Mouse (Mus musculus) brain, embryonic 14.5 days (tissue): ENCODE data around the gene Prkar1a.

Experiments used
- CTCF ChIP-seq: fragments of 200-500 bp; IDR thresholded peaks from 2 replicates; pipeline ENCODE4 v1.5.1; 2012; ENCODE audit warnings: inconsistent platforms, mild to moderate bottlenecking, moderate library complexity, borderline replicate concordance; ENCODE audit not compliant: insufficient read depth, insufficient read length; ENCODE audit errors: extremely low read depth
- POLR2A ChIP-seq: fragments of 200-500 bp; IDR thresholded peaks from 2 replicates; pipeline ENCODE4 v1.6.1; 2012; ENCODE audit warnings: mild to moderate bottlenecking, inconsistent platforms, borderline replicate concordance; ENCODE audit not compliant: poor library complexity, insufficient read depth, insufficient read length, severe bottlenecking; ENCODE audit errors: extremely low read depth

DNA sequence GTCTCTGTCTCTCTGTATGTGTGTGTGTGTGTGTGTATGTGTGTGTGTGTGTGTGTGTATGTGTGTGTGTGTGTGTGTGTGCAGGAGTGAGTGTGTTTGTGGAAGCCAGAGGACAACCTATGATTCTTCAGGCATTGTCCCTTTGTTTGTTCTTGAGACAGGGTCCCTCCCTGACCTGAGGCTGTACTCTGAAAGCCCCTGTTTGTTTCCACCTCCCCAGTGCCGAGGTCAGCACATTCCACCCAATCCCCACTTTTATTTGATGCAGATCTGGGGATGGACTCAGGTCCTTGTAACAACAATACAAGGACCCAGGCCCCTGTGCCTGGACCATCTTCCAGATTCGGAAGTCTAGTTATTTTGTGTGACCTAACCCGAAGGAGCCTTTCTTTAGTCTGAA, 58.2 kb downstream of the Prkar1a start:
- TF ChIP-seq CTCF (no peak), POLR2A (no peak)
